13 mouse cellular contexts compared by ENCODE assay signal in the genomic region with DNA sequence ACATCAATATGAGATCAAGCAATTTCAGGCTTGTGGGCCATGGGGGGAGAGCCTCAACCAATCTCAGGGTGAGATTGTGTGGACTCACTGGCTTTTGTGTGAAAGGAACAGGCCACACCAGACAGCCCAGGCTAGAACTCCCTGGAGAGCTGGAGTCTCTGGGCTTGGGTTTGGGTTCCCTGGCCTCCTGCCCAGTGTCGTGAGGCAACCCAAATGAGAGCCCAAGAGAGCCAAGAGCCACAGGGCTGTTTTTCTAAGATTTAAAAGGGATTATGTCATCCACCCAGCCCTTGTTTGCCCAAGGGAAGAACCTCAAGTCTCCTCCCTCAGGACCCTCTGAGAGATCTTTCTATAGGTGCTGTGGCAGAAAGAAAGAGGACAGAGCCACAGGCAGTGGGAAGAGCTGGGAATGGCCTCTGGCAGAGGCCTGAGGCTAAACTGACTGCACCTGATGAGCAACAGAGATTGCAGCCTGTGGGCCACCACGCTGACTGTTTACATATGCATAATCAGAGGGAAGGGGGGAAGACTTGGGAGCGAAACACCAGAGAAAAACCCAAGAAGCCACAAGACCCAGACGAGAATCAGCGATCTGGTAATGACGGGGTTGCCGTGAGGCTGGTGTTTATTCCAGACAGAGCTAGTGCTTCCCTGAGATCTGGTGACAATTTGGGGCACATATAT.
A peak's percentile ranks its signal among the peaks of the same experiment; 100 is the strongest.
DNase-seq lines count a peak whose midpoint lies in the region; ATAC-seq and TF ChIP-seq lines count a peak whose summit lies in the region.
"Had no signal": no experiment of that assay in that cellular context is flagged by ENCODE, and none has a peak within 500 bp of the region (broad histone marks: within the 10 kb centered on the region; RNA-seq: fewer than 3 reads in every experiment).

No protein-coding gene starts in this region.

- H3K4me3 ChIP-seq in heart, embryonic 12.5 days, result no peak overlapping the region
- H3K4me3 ChIP-seq in left cerebral cortex, adult 2 months, result no peak overlapping the region
- no peak overlapping the region for H3K4me3 ChIP-seq in thymus, adult 2 months (ENCODE audit: control insufficient read depth, insufficient read depth, low read length)
- no peak overlapping the region for H3K4me3 ChIP-seq in forebrain, embryonic 13.5 days
- H3K4me3 ChIP-seq: liver, embryonic 13.5 days had no signal

- ATAC-seq in heart, embryonic 12.5 days (ENCODE audit: insufficient number of reproducible peaks, low FRiP score), result no peak
- no peak for ATAC-seq in forebrain, embryonic 13.5 days
- ATAC-seq: forebrain, embryonic 14.5 days had no signal

- WGBS in heart, embryonic 12.5 days, result 55% methylated on average over 7 of the region's 7 CpGs
- WGBS in thymus, adult 2 months, result 65% methylated on average over 7 of the region's 7 CpGs
- WGBS in forebrain, embryonic 13.5 days, result 72% methylated on average over 7 of the region's 7 CpGs

- peaks cover 7% of the 10 kb centered on the region for H3K9me3 ChIP-seq in heart, embryonic 12.5 days (replicated peaks)
- no peaks in the 10 kb centered on the region for H3K9me3 ChIP-seq in forebrain, embryonic 13.5 days (replicated peaks)
- H3K9me3 ChIP-seq: liver, embryonic 13.5 days had no signal

- no peak for TF ChIP-seq POLR2A in thymus, adult 2 months (IDR thresholded peaks at IDR 0.05; ENCODE audit: control insufficient read depth, extremely low read depth, insufficient read depth, low read length, poor library complexity)

- H3K36me3 ChIP-seq in heart, embryonic 12.5 days, result no peaks in the 10 kb centered on the region
- no peaks in the 10 kb centered on the region for H3K36me3 ChIP-seq in thymus, adult 2 months (ENCODE audit: control insufficient read depth, insufficient read depth, low read length)
- no peaks in the 10 kb centered on the region for H3K36me3 ChIP-seq in forebrain, embryonic 13.5 days (ENCODE audit: poor library complexity, severe bottlenecking)
- H3K36me3 ChIP-seq: liver, embryonic 13.5 days had no signal

- H3K4me1 ChIP-seq in heart, embryonic 12.5 days (replicated peaks), result peaks cover 14% of the 10 kb centered on the region; the same call in 1 of the 2 replicates
- no peaks in the 10 kb centered on the region for H3K4me1 ChIP-seq in thymus, adult 2 months (replicated peaks; ENCODE audit: control insufficient read depth, insufficient read depth, low read length)
- no peaks in the 10 kb centered on the region for H3K4me1 ChIP-seq in forebrain, embryonic 13.5 days

- no peak for TF ChIP-seq CTCF in left cerebral cortex, adult 2 months (IDR thresholded peaks at IDR 0.05)
- no peak for TF ChIP-seq CTCF in thymus, adult 2 months (IDR thresholded peaks at IDR 0.05; ENCODE audit: borderline replicate concordance, control insufficient read depth, extremely low read depth, insufficient read depth, low read length, poor library complexity)

- H3K9ac ChIP-seq in heart, embryonic 12.5 days, result no peak overlapping the region
- no peak overlapping the region for H3K9ac ChIP-seq in forebrain, embryonic 13.5 days
- H3K9ac ChIP-seq: liver, embryonic 13.5 days had no signal

- peak; percentile 96 for DNase-seq in heart, adult 11 months
- peak; percentile 97 for DNase-seq in adipocyte (ENCODE audit: low spot score)
- DNase-seq in heart, adult 8-10 months (ENCODE audit: low spot score), result peak; percentile 20
- DNase-seq in lung, postnatal 10 days, result peak; percentile 54
- no peak for DNase-seq in left cerebral cortex, adult 2 months (ENCODE audit: extremely low spot score in 1 of 2, low spot score in 2 of 2)
- no peak for DNase-seq in thymus, adult 2 months
- DNase-seq: kidney, adult 9 months; layer of hippocampus, postnatal 36 days; liver, embryonic 13.5 days; thymus, postnatal 4 days had no signal

- H3K4me2 ChIP-seq in heart, embryonic 12.5 days, result no peak overlapping the region
- no peak overlapping the region for H3K4me2 ChIP-seq in forebrain, embryonic 13.5 days
- H3K4me2 ChIP-seq: liver, embryonic 13.5 days had no signal

- intact Hi-C loops in left cerebral cortex, adult 2 months (cut with DNase I), result no loop called here

- H3K27me3 ChIP-seq in heart, embryonic 12.5 days (replicated peaks), result no peaks in the 10 kb centered on the region
- no peaks in the 10 kb centered on the region for H3K27me3 ChIP-seq in thymus, adult 2 months (ENCODE audit: control insufficient read depth, insufficient read depth, low read length)
- H3K27me3 ChIP-seq in forebrain, embryonic 13.5 days, result no peaks in the 10 kb centered on the region
- H3K27me3 ChIP-seq: liver, embryonic 13.5 days had no signal

- no peak overlapping the region for H3K27ac ChIP-seq in heart, embryonic 12.5 days (ENCODE audit: poor library complexity, severe bottlenecking)
- no peak overlapping the region for H3K27ac ChIP-seq in left cerebral cortex, adult 2 months
- H3K27ac ChIP-seq in thymus, adult 2 months (ENCODE audit: control insufficient read depth, insufficient read depth, low read length), result no peak overlapping the region
- no peak overlapping the region for H3K27ac ChIP-seq in forebrain, embryonic 13.5 days
- H3K27ac ChIP-seq: liver, embryonic 13.5 days had no signal

Comparison
In these comparisons a context has a peak if more than half of its experiments do, and no peak if none do; other contexts are left out.
1. DNase-seq: peak in heart, adult 11 months (single experiment), adipocyte (single experiment), heart, adult 8-10 months (single experiment) and lung, postnatal 10 days (single experiment); none in left cerebral cortex, adult 2 months (0 of 2) and thymus, adult 2 months (single experiment).